Mouse (Mus musculus) kidney, adult 2 months (tissue): ENCODE results near the gene Ampd2.

Source experiments
- CTCF ChIP-seq: fragments of 200-500 bp; conservative IDR thresholded peaks from 2 replicates; pipeline ENCODE4 v1.5.1; 2011; ENCODE audit warnings: low read depth, mild to moderate bottlenecking, control low read depth, low read length, moderate library complexity, mixed read lengths; ENCODE audit not compliant: insufficient read depth, insufficient read length
- POLR2A ChIP-seq: fragments of 200-500 bp; IDR thresholded peaks from one replicate; pipeline ENCODE4 v1.6.1; 2011; ENCODE audit warnings: low read depth, low read length, control low read depth

DNA sequence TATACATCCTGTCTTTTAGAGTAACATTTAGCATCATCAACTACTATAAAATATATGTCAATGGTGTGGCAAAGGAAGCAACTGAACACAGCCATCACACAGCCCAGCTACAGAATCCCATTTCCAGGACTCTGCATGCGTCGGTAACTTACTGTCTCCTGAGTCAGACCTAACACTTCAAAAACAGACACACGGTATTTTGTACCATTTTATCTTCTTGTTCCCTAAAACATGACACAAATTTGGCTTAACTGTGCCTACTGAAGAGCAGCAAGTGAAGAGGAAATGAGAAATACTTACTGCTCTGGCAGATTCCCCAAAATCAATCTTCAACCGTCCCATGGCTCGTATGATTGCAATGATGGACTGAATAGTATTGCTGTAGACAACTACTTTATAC, 36.8 kb upstream of the Ampd2 start:
- no peak for TF ChIP-seq CTCF
- TF ChIP-seq POLR2A: no peak
